17 mouse cellular contexts compared by ENCODE assay signal in genomic region chr8:127145135-127145534, GRCm38 (mm10).
DNase-seq lines count a peak whose midpoint lies in the region; ATAC-seq and TF ChIP-seq lines count a peak whose summit lies in the region.
"Had no signal": no experiment of that assay in that cellular context is flagged by ENCODE, and none has a peak within 500 bp of the region (broad histone marks: within the 10 kb centered on the region; RNA-seq: fewer than 3 reads in every experiment).

No protein-coding gene starts in this region.

- no peak overlapping the region for H3K4me3 ChIP-seq in hindbrain, postnatal 0 days (ENCODE audit: low read length)
- no peak overlapping the region for H3K4me3 ChIP-seq in hindbrain, embryonic 12.5 days
- no peak overlapping the region for H3K4me3 ChIP-seq in midbrain, embryonic 11.5 days (ENCODE audit: low read depth, low read length)
- H3K4me3 ChIP-seq in midbrain, embryonic 14.5 days (replicated peaks; ENCODE audit: low read depth, low read length), result no peak overlapping the region
- H3K4me3 ChIP-seq in intestine, postnatal 0 days (ENCODE audit: low read depth, low read length), result no peak overlapping the region
- H3K4me3 ChIP-seq: heart, embryonic 15.5 days; hindbrain, embryonic 15.5 days; kidney, embryonic 15.5 days; lung, embryonic 15.5 days; midbrain, embryonic 13.5 days had no signal

- no peaks in the 10 kb centered on the region for H3K9me3 ChIP-seq in hindbrain, postnatal 0 days (ENCODE audit: low read length)
- H3K9me3 ChIP-seq in hindbrain, embryonic 12.5 days (replicated peaks), result no peaks in the 10 kb centered on the region
- H3K9me3 ChIP-seq in midbrain, embryonic 11.5 days (ENCODE audit: control insufficient read depth, low read length), result no peaks in the 10 kb centered on the region
- H3K9me3 ChIP-seq in midbrain, embryonic 14.5 days (ENCODE audit: control insufficient read depth, low read length), result no peaks in the 10 kb centered on the region
- H3K9me3 ChIP-seq in intestine, postnatal 0 days (ENCODE audit: control insufficient read depth), result no peaks in the 10 kb centered on the region
- H3K9me3 ChIP-seq: heart, embryonic 15.5 days; hindbrain, embryonic 15.5 days; kidney, embryonic 15.5 days; lung, embryonic 15.5 days; midbrain, embryonic 13.5 days had no signal

- intact Hi-C loops in left cerebral cortex, postnatal 14 days (cut with DNase I), result no loop called here

- DNase-seq in hindbrain, postnatal 0 days (ENCODE audit: low spot score), result no peak
- peak; percentile 72 for DNase-seq in midbrain, embryonic 11.5 days (ENCODE audit: low spot score, missing footprints)
- DNase-seq in midbrain, embryonic 14.5 days, result no peak
- DNase-seq in left cerebral cortex, postnatal 14 days (ENCODE audit: low spot score in 2 of 2), result no peak
- DNase-seq in cerebellum, adult 11 months, result no peak
- DNase-seq: adrenal gland, adult 2 months; B cell, adult 2 months; cerebellum, adult 9-10 months; forebrain, postnatal 0 days; gastrocnemius, postnatal 10 days had no signal

- H3K9ac ChIP-seq in hindbrain, postnatal 0 days (replicated peaks; ENCODE audit: low read length), result no peak overlapping the region
- no peak overlapping the region for H3K9ac ChIP-seq in hindbrain, embryonic 12.5 days
- H3K9ac ChIP-seq in midbrain, embryonic 11.5 days (ENCODE audit: low read length), result no peak overlapping the region
- H3K9ac ChIP-seq in midbrain, embryonic 14.5 days (replicated peaks; ENCODE audit: low read length), result no peak overlapping the region
- H3K9ac ChIP-seq in intestine, postnatal 0 days (ENCODE audit: low read depth, low read length), result no peak overlapping the region
- H3K9ac ChIP-seq: forebrain, postnatal 0 days; heart, embryonic 15.5 days; hindbrain, embryonic 15.5 days; kidney, embryonic 15.5 days; lung, embryonic 15.5 days; midbrain, embryonic 13.5 days had no signal

- WGBS in hindbrain, postnatal 0 days, result 54% methylated on average over 4 of the region's 4 CpGs
- 66% methylated on average over 4 of the region's 4 CpGs for WGBS in hindbrain, embryonic 12.5 days
- WGBS in midbrain, embryonic 11.5 days, result 43% methylated on average over 4 of the region's 4 CpGs
- WGBS in midbrain, embryonic 14.5 days, result 70% methylated on average over 4 of the region's 4 CpGs
- 17% methylated on average over 4 of the region's 4 CpGs for WGBS in intestine, postnatal 0 days

- no peak overlapping the region for H3K4me2 ChIP-seq in hindbrain, postnatal 0 days (ENCODE audit: low read depth, low read length)
- H3K4me2 ChIP-seq in hindbrain, embryonic 12.5 days (replicated peaks), result no peak overlapping the region
- no peak overlapping the region for H3K4me2 ChIP-seq in midbrain, embryonic 11.5 days
- H3K4me2 ChIP-seq in midbrain, embryonic 14.5 days (ENCODE audit: low read length), result no peak overlapping the region
- no peak overlapping the region for H3K4me2 ChIP-seq in intestine, postnatal 0 days (replicated peaks; ENCODE audit: low read depth)
- H3K4me2 ChIP-seq: heart, embryonic 15.5 days; hindbrain, embryonic 15.5 days; kidney, embryonic 15.5 days; lung, embryonic 15.5 days; midbrain, embryonic 13.5 days had no signal

- TF ChIP-seq CTCF in hindbrain, postnatal 0 days (IDR thresholded peaks at IDR 0.05; ENCODE audit: low read depth), result peak; percentile 35
- 0 out of 2 replicates have a peak, but pooled peaks have one; percentile 21 for TF ChIP-seq CTCF in intestine, postnatal 0 days (IDR thresholded peaks at IDR 0.05; ENCODE audit: low read depth)

- H3K36me3 ChIP-seq in hindbrain, postnatal 0 days (ENCODE audit: insufficient read depth, low read length), result no peaks in the 10 kb centered on the region
- no peaks in the 10 kb centered on the region for H3K36me3 ChIP-seq in hindbrain, embryonic 12.5 days
- H3K36me3 ChIP-seq in midbrain, embryonic 11.5 days (ENCODE audit: control insufficient read depth, insufficient read depth, low read length), result no peaks in the 10 kb centered on the region
- no peaks in the 10 kb centered on the region for H3K36me3 ChIP-seq in midbrain, embryonic 14.5 days (ENCODE audit: control insufficient read depth, insufficient read depth, low read length)
- no peaks in the 10 kb centered on the region for H3K36me3 ChIP-seq in intestine, postnatal 0 days (ENCODE audit: control insufficient read depth, insufficient read depth)
- H3K36me3 ChIP-seq: heart, embryonic 15.5 days; hindbrain, embryonic 15.5 days; kidney, embryonic 15.5 days; lung, embryonic 15.5 days; midbrain, embryonic 13.5 days had no signal

- H3K27ac ChIP-seq in hindbrain, postnatal 0 days, result no peak overlapping the region
- H3K27ac ChIP-seq in hindbrain, embryonic 12.5 days, result no peak overlapping the region
- no peak overlapping the region for H3K27ac ChIP-seq in midbrain, embryonic 11.5 days (ENCODE audit: low read depth, low read length)
- H3K27ac ChIP-seq in midbrain, embryonic 14.5 days (replicated peaks; ENCODE audit: low read depth, low read length), result no peak overlapping the region
- H3K27ac ChIP-seq in intestine, postnatal 0 days (ENCODE audit: low read depth, low read length), result no peak overlapping the region
- H3K27ac ChIP-seq: heart, embryonic 15.5 days; hindbrain, embryonic 15.5 days; kidney, embryonic 15.5 days; lung, embryonic 15.5 days; midbrain, embryonic 13.5 days had no signal

- ATAC-seq in hindbrain, postnatal 0 days, result 0 out of 2 replicates have a peak, but pooled peaks have one; percentile 27
- no peak for ATAC-seq in hindbrain, embryonic 12.5 days (ENCODE audit: low FRiP score)
- ATAC-seq in midbrain, embryonic 11.5 days (ENCODE audit: low FRiP score), result no peak
- no peak for ATAC-seq in midbrain, embryonic 14.5 days (ENCODE audit: low FRiP score, low TSS enrichment)
- no peak for ATAC-seq in intestine, postnatal 0 days
- ATAC-seq: forebrain, postnatal 0 days; midbrain, embryonic 13.5 days had no signal

- no peaks in the 10 kb centered on the region for H3K27me3 ChIP-seq in hindbrain, postnatal 0 days (ENCODE audit: insufficient read depth, low read length)
- no peaks in the 10 kb centered on the region for H3K27me3 ChIP-seq in hindbrain, embryonic 12.5 days
- H3K27me3 ChIP-seq in midbrain, embryonic 11.5 days (ENCODE audit: control insufficient read depth, insufficient read depth, low read length), result no peaks in the 10 kb centered on the region
- no peaks in the 10 kb centered on the region for H3K27me3 ChIP-seq in midbrain, embryonic 14.5 days (ENCODE audit: control insufficient read depth, insufficient read depth, low read length)
- H3K27me3 ChIP-seq in intestine, postnatal 0 days (replicated peaks; ENCODE audit: control insufficient read depth, insufficient read depth, low read length), result no peaks in the 10 kb centered on the region
- H3K27me3 ChIP-seq: heart, embryonic 15.5 days; hindbrain, embryonic 15.5 days; kidney, embryonic 15.5 days; lung, embryonic 15.5 days; midbrain, embryonic 13.5 days had no signal

- H3K4me1 ChIP-seq in hindbrain, postnatal 0 days (ENCODE audit: insufficient read depth, low read length), result 0 out of 2 replicates have a peak, but pooled peaks cover 7% of the 10 kb centered on the region
- H3K4me1 ChIP-seq in hindbrain, embryonic 12.5 days, result peaks cover 13% of the 10 kb centered on the region; the same call in 1 of the 2 replicates
- H3K4me1 ChIP-seq in midbrain, embryonic 11.5 days (ENCODE audit: control insufficient read depth, insufficient read depth, low read length), result no peaks in the 10 kb centered on the region
- H3K4me1 ChIP-seq in midbrain, embryonic 14.5 days (ENCODE audit: control insufficient read depth, insufficient read depth, low read length), result 0 out of 2 replicates have a peak, but pooled peaks cover 2% of the 10 kb centered on the region
- no peaks in the 10 kb centered on the region; the same call in 1 of the 2 replicates for H3K4me1 ChIP-seq in intestine, postnatal 0 days (replicated peaks; ENCODE audit: control insufficient read depth, insufficient read depth, low read length)
